Mouse (Mus musculus) forebrain, embryonic 16.5 days (tissue): ENCODE results near the gene Fxr1. TPM values are rescaled to one million over a fixed set of nuclear protein-coding genes. Genes with fewer than 3 reads are reported as not detected.

Experiments
- ATAC-seq: fragments of 200-750 bp; cut with Nextera tagmentation; 2 replicates; pipeline ENCODE4 v1.8.0; 2017; ENCODE audit warnings: mild to moderate bottlenecking, moderate library complexity
- H3K27ac ChIP-seq: fragments of 300-500 bp; sonication (generic); 2 replicates; pipeline ENCODE4 v1.5.1; 2014; ENCODE audit warnings: low read length, control low read depth
- H3K27me3 ChIP-seq: fragments of 300-500 bp; sonication (generic); replicated peaks from 2 replicates; pipeline ENCODE4 v1.6.1; 2014; ENCODE audit warnings: low read length; ENCODE audit not compliant: control insufficient read depth, insufficient read depth
- H3K36me3 ChIP-seq: fragments of 300-500 bp; sonication (generic); 2 replicates; pipeline ENCODE4 v1.6.1; 2014; ENCODE audit not compliant: control insufficient read depth, insufficient read depth
- H3K4me1 ChIP-seq: fragments of 300-500 bp; sonication (generic); replicated peaks from 2 replicates; pipeline ENCODE4 v1.6.1; 2014; ENCODE audit warnings: low read length; ENCODE audit not compliant: control insufficient read depth, insufficient read depth
- H3K4me2 ChIP-seq: fragments of 300-500 bp; sonication (generic); 2 replicates; pipeline ENCODE4 v1.6.1; 2014; ENCODE audit warnings: mild to moderate bottlenecking, low read length, control low read depth
- H3K4me3 ChIP-seq: fragments of 300-500 bp; sonication (generic); replicated peaks from 2 replicates; pipeline ENCODE4 v1.5.1; 2014; ENCODE audit warnings: mild to moderate bottlenecking, low read length, control low read depth
- H3K9ac ChIP-seq: fragments of 300-500 bp; sonication (generic); replicated peaks from 2 replicates; pipeline ENCODE4 v1.6.1; 2014; ENCODE audit warnings: low read depth, low read length, control low read depth
- H3K9me3 ChIP-seq: fragments of 300-500 bp; sonication (generic); 2 replicates; pipeline ENCODE4 v1.6.1; 2016; ENCODE audit warnings: low read length; ENCODE audit not compliant: control insufficient read depth
- WGBS: fragments of 180-500 bp; shearing (Covaris S2); extraction: QIAGEN DNeasy Blood & Tissue Kit; methylation state at CpG from one replicate; pipeline ENCODE4 v1.1.7; 2014; 5-methylcytosine and 5-hydroxymethylcytosine counted together
- polyA plus RNA-seq: library from polyadenylated mRNA; unstranded; fragments of >200 nt; fragmentation: Nextera tagmentation; extraction: Ambion mirVana; gene quantifications from 2 replicates; pipeline ENCODE4 v1.2.1, GENCODE M21; 2015

The Fxr1 gene
- polyA plus RNA-seq, 1 experiment from 2014 or later, result 43.6 TPM

GRCm38 (mm10) chr3:34081929-34082328, 62.2 kb downstream of the Fxr1 start:
- 91% methylated on average over 3 of the region's 3 CpGs for WGBS
- H3K4me3 ChIP-seq, result peak overlapping the region; percentile 74
- H3K36me3 ChIP-seq, result peaks cover 5% of the 10 kb centered on the region
- peak overlapping the region; percentile 83 for H3K9ac ChIP-seq
- no peaks in the 10 kb centered on the region for H3K27me3 ChIP-seq
- no peak for ATAC-seq
- H3K9me3 ChIP-seq, result no peaks in the 10 kb centered on the region
- peaks cover 15% of the 10 kb centered on the region for H3K4me1 ChIP-seq
- H3K4me2 ChIP-seq, result peak overlapping the region; percentile 80
- H3K27ac ChIP-seq, result no peak overlapping the region; the same call in 1 of the 2 replicates

GRCm38 (mm10) chr3:34083655-34084054, 63.9 kb downstream of the Fxr1 start:
- ATAC-seq, result no peak
- Histone ChIP-seq H3K4me1 (peaks cover 15% of the 10 kb centered on the region), H3K27ac (no peak overlapping the region), H3K9ac (no peak overlapping the region), H3K36me3 (peaks cover under 1% of the 10 kb centered on the region; the same call in 1 of the 2 replicates), H3K27me3 (no peaks in the 10 kb centered on the region), H3K4me3 (no peak overlapping the region), H3K4me2 (no peak overlapping the region), H3K9me3 (no peaks in the 10 kb centered on the region)
- 84% methylated on average over 5 of the region's 5 CpGs for WGBS

GRCm38 (mm10) chr3:34102891-34103290, 83.1 kb downstream of the Fxr1 start:
- H3K36me3 ChIP-seq, result no peaks in the 10 kb centered on the region
- ATAC-seq, result no peak
- no peak overlapping the region for H3K9ac ChIP-seq
- H3K27ac ChIP-seq, result peak overlapping the region; percentile 53
- H3K4me1 ChIP-seq, result peaks cover 7% of the 10 kb centered on the region
- no peak overlapping the region for H3K4me3 ChIP-seq
- H3K9me3 ChIP-seq, result no peaks in the 10 kb centered on the region
- 26% methylated on average over 2 of the region's 2 CpGs for WGBS
- no peak overlapping the region for H3K4me2 ChIP-seq
- no peaks in the 10 kb centered on the region for H3K27me3 ChIP-seq

GRCm38 (mm10) chr3:34103902-34104672, 84.3 kb downstream of the Fxr1 start:
- no peaks in the 10 kb centered on the region for H3K9me3 ChIP-seq
- 4% methylated on average over 7 of the region's 7 CpGs for WGBS
- peaks cover 7% of the 10 kb centered on the region for H3K4me1 ChIP-seq
- H3K27me3 ChIP-seq, result no peaks in the 10 kb centered on the region
- H3K4me3 ChIP-seq, result peak overlapping the region; percentile 28
- peak overlapping the region; percentile 46 for H3K4me2 ChIP-seq
- ATAC-seq, result peak; percentile 93
- no peaks in the 10 kb centered on the region for H3K36me3 ChIP-seq
- peak overlapping the region; percentile 61 for H3K27ac ChIP-seq
- no peak overlapping the region for H3K9ac ChIP-seq

GRCm38 (mm10) chr3:34106421-34106820, 86.7 kb downstream of the Fxr1 start:
- WGBS, result 27% methylated on average over 9 of the region's 9 CpGs
- Histone ChIP-seq H3K4me3 (peak overlapping the region; percentile 24), H3K9me3 (no peaks in the 10 kb centered on the region), H3K27me3 (no peaks in the 10 kb centered on the region), H3K27ac (no peak overlapping the region), H3K9ac (0 out of 2 replicates have a peak overlapping the region, but pooled peaks have one; percentile 25), H3K4me2 (peak overlapping the region; percentile 42), H3K4me1 (peaks cover 7% of the 10 kb centered on the region), H3K36me3 (no peaks in the 10 kb centered on the region)
- ATAC-seq, result no peak

GRCm38 (mm10) chr3:34107631-34108030, 87.9 kb downstream of the Fxr1 start:
- Histone ChIP-seq H3K27ac (no peak overlapping the region), H3K27me3 (no peaks in the 10 kb centered on the region), H3K4me3 (no peak overlapping the region), H3K4me2 (peak overlapping the region; percentile 23), H3K9ac (no peak overlapping the region), H3K9me3 (no peaks in the 10 kb centered on the region), H3K36me3 (no peaks in the 10 kb centered on the region), H3K4me1 (peaks cover 7% of the 10 kb centered on the region)
- ATAC-seq, result no peak
- 70% methylated on average over 3 of the region's 3 CpGs for WGBS

GRCm38 (mm10) chr3:34111941-34112685, 92.4 kb downstream of the Fxr1 start:
- no peak overlapping the region for H3K4me2 ChIP-seq
- H3K27me3 ChIP-seq, result no peaks in the 10 kb centered on the region
- no peaks in the 10 kb centered on the region for H3K36me3 ChIP-seq
- H3K27ac ChIP-seq, result no peak overlapping the region
- H3K4me1 ChIP-seq, result peaks cover 4% of the 10 kb centered on the region
- no peak overlapping the region for H3K9ac ChIP-seq
- no peaks in the 10 kb centered on the region for H3K9me3 ChIP-seq
- no peak for ATAC-seq
- H3K4me3 ChIP-seq, result no peak overlapping the region
- WGBS, result 78% methylated on average over 11 of the region's 11 CpGs

- no peaks in the 10 kb centered on the region for H3K9me3 ChIP-seq
- H3K4me3 ChIP-seq, result no peak overlapping the region
- 0 out of 2 replicates have a peak, but pooled peaks have one; percentile 28 for ATAC-seq
- no peak overlapping the region for H3K9ac ChIP-seq
- H3K27ac ChIP-seq, result no peak overlapping the region; the same call in 1 of the 2 replicates
- peaks cover 3% of the 10 kb centered on the region for H3K4me1 ChIP-seq
- WGBS, result 17% methylated on average over 6 of the region's 6 CpGs
- no peak overlapping the region; the same call in 1 of the 2 replicates for H3K4me2 ChIP-seq
- H3K36me3 ChIP-seq, result no peaks in the 10 kb centered on the region
- H3K27me3 ChIP-seq, result no peaks in the 10 kb centered on the region
These were observed 96.1 kb downstream of the Fxr1 start for GRCm38 (mm10) chr3:34115806-34116205.

GRCm38 (mm10) chr3:34119869-34120268, 100.1 kb downstream of the Fxr1 start:
- 74% methylated on average over 4 of the region's 4 CpGs for WGBS
- no peaks in the 10 kb centered on the region for H3K36me3 ChIP-seq
- H3K4me3 ChIP-seq, result no peak overlapping the region
- no peak overlapping the region for H3K9ac ChIP-seq
- H3K27ac ChIP-seq, result no peak overlapping the region
- no peaks in the 10 kb centered on the region for H3K9me3 ChIP-seq
- H3K4me1 ChIP-seq, result peaks cover 3% of the 10 kb centered on the region
- ATAC-seq, result no peak
- no peaks in the 10 kb centered on the region for H3K27me3 ChIP-seq
- no peak overlapping the region for H3K4me2 ChIP-seq
